Mouse (Mus musculus) ES-E14 (cell line): ENCODE results near the gene Pigu.

Experiments used
- CHD2 ChIP-seq: IDR thresholded peaks from 2 replicates; pipeline ENCODE4 v1.6.1; 2014; ENCODE audit warnings: mild to moderate bottlenecking, low read depth, low read length, inconsistent platforms
- HCFC1 ChIP-seq: IDR thresholded peaks from 2 replicates; pipeline ENCODE4 v1.6.1; 2012; ENCODE audit warnings: low read length, inconsistent platforms, borderline replicate concordance; ENCODE audit not compliant: insufficient read depth
- MAFK ChIP-seq: IDR thresholded peaks from 2 replicates; pipeline ENCODE4 v1.6.1; 2014; ENCODE audit warnings: mild to moderate bottlenecking, low read depth, low read length, inconsistent platforms; ENCODE audit not compliant: insufficient read depth
- ZC3H11A ChIP-seq: IDR thresholded peaks from 2 replicates; pipeline ENCODE4 v1.6.1; 2012; ENCODE audit warnings: low read depth, mild to moderate bottlenecking, inconsistent platforms, low read length, borderline replicate concordance
- ZNF384 ChIP-seq: IDR thresholded peaks from 2 replicates; pipeline ENCODE4 v1.6.1; 2012; ENCODE audit warnings: low read depth, low read length, inconsistent platforms

DNA sequence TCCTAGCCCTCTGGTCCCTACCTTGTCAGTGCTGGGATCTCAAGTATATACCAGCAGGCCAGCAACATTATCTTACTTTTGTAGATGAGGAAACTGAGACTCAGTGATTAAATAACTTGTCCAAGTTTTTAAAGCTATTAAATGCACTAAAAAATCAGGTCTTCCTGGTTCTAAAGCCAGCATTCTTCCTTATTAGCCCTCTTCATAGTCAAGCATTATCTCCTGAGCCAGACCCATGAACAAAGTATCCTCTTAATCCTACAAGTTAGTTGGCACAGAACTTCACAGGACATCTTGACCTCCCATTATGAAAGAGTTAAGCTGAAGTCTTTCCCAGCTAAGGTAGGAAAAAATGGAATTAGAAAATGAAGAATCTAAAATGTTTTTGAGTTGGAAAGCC is 28.3 kb downstream of the Pigu start:
- TF ChIP-seq ZC3H11A, result no peak
- TF ChIP-seq CHD2, result no peak
- no peak for TF ChIP-seq MAFK
- no peak for TF ChIP-seq HCFC1
- TF ChIP-seq ZNF384, result no peak
